Mouse (Mus musculus) lung, postnatal 0 days (tissue): Measurements from ENCODE around the gene Gpr137. TPM values are rescaled to one million over a fixed set of nuclear protein-coding genes. Genes with fewer than 3 reads are reported as not detected.
A peak's percentile ranks its signal among the peaks of the same experiment; 100 is the strongest.

Experiments
- ATAC-seq: fragments of 200-750 bp; cut with Nextera tagmentation; 2 replicates; pipeline ENCODE4 v1.8.0; 2017; ENCODE audit warnings: moderate library complexity
- DNase-seq: peaks from one replicate; pipeline ENCODE4 v3.0.0-alpha.2; 2016; ENCODE audit warnings: low spot score
- H3K27ac ChIP-seq: fragments of 300-500 bp; sonication (generic); 2 replicates; pipeline ENCODE4 v1.5.1; 2014; ENCODE audit warnings: antibody characterized with exemption, mild to moderate bottlenecking, low read length, mixed read lengths
- H3K27me3 ChIP-seq: fragments of 300-500 bp; sonication (generic); replicated peaks from 2 replicates; pipeline ENCODE4 v1.6.1; 2014; ENCODE audit warnings: low read length, mixed read lengths; ENCODE audit not compliant: insufficient read depth
- H3K36me3 ChIP-seq: fragments of 300-500 bp; sonication (generic); 2 replicates; pipeline ENCODE4 v1.6.1; 2014; ENCODE audit warnings: low read length, mixed read lengths; ENCODE audit not compliant: insufficient read depth
- H3K4me1 ChIP-seq: fragments of 300-500 bp; sonication (generic); 2 replicates; pipeline ENCODE4 v1.6.1; 2014; ENCODE audit warnings: antibody characterized with exemption, low read depth, low read length, mixed read lengths; ENCODE audit not compliant: insufficient read depth
- H3K4me2 ChIP-seq: fragments of 300-500 bp; sonication (generic); replicated peaks from 2 replicates; pipeline ENCODE4 v1.6.1; 2014; ENCODE audit warnings: low read depth, mild to moderate bottlenecking, low read length, moderate library complexity, mixed read lengths
- H3K4me3 ChIP-seq: fragments of 300-500 bp; sonication (generic); 2 replicates; pipeline ENCODE4 v1.5.1; 2014; ENCODE audit warnings: low read depth, low read length
- H3K9ac ChIP-seq: fragments of 300-500 bp; sonication (generic); replicated peaks from 2 replicates; pipeline ENCODE4 v1.6.1; 2014; ENCODE audit warnings: low read depth, mild to moderate bottlenecking
- H3K9me3 ChIP-seq: fragments of 300-500 bp; sonication (generic); 2 replicates; pipeline ENCODE4 v1.6.1; 2016; ENCODE audit warnings: low read length, mixed read lengths
- CTCF ChIP-seq: IDR thresholded peaks from 2 replicates; pipeline ENCODE4 v1.5.1; 2016; ENCODE audit warnings: antibody characterized with exemption, mild to moderate bottlenecking
- EP300 ChIP-seq: IDR thresholded peaks from 2 replicates; pipeline ENCODE4 v1.6.1; 2016; ENCODE audit warnings: antibody characterized with exemption, mild to moderate bottlenecking, control low read depth
- WGBS: fragments of 180-500 bp; shearing (Covaris S2); extraction: QIAGEN DNeasy Blood & Tissue Kit; methylation state at CpG from one replicate; pipeline ENCODE4 v1.1.7; 2014; 5-methylcytosine and 5-hydroxymethylcytosine counted together
- polyA plus RNA-seq: library from polyadenylated mRNA; unstranded; fragments of >200 nt; fragmentation: Nextera tagmentation; extraction: Ambion mirVana; gene quantifications from 2 replicates; pipeline ENCODE4 v1.2.1, GENCODE M21; 2015

Gene Gpr137
- polyA plus RNA-seq, 1 experiment from 2014 or later: 33.5 TPM

DNA sequence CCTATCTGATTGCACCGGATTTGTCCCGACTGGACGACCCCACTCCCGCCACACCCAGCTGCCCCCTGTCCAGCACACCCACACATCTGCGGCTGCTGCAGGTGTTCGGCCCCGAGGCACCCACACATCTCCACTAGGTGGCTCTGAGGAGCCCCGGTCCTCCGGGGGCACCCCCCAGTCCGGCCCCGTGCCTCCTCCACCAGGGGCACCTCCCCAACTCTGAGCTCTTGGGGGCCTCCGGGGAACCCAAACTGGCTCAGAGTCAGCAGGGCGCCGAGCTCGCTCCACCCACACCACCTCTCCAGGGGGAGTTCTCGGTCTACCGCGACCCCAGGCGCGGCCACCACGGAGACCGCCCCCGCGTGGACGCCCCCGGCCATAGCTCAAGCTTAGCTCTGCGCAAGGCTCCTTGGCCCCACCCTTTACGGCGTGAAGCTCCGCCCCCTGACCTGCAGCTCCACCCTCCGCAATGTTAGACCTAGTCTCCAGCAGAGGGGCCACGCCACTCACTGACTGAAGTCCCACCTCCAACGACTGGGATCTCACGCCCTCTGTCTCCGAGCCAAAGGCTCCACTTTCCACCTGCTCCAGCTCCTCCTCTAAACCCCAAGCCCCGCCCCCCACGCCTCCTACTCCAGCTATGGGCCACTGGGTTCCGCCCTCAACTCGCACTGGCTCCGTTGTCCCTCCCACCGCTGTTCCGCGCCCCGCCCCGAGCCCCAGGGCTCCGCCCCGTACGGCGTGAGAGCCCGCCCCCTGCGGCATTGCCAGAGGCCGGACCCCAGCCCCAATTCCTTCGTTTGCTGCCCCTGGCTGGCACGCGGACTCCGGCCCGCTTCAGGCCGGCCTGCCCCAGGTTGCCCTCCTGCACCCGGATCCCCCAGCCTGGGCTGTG lies 37.5 kb upstream of the Gpr137 start:
- H3K36me3 ChIP-seq: no peaks in the 10 kb centered on the region

DNA sequence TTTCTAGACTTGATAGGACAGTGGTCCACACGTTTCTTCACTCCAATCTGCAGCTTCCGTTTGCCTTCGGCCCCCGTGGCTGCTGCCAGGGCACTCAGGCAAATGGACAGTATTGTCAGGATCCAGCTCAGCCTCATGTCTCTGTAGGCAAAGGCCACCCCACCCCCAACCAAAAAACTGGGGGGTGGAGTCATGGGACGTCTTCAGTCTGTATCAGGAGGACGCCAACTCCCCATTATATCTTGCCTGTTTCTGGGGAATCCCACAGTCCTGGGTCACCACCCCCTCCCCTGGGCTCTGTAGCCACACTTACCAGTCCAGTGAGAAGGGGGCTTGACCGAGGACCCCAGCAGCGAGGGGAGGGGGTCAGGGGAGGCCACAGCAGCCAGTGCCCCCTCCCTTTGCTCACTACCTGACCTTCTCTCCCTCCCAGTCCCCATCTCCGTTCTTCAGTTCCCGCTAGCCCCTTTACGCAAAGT lies 36.8 kb upstream of the Gpr137 start:
- TF ChIP-seq CTCF: no peak
- no peak for TF ChIP-seq EP300
- Histone ChIP-seq H3K36me3 (no peaks in the 10 kb centered on the region), H3K27ac (peak overlapping the region; percentile 45; the same call in 1 of the 2 replicates), H3K9me3 (no peaks in the 10 kb centered on the region), H3K4me1 (peaks cover 16% of the 10 kb centered on the region), H3K4me2 (peak overlapping the region; percentile 75), H3K27me3 (no peaks in the 10 kb centered on the region), H3K4me3 (peak overlapping the region; percentile 53), H3K9ac (peak overlapping the region; percentile 6; the same call in 1 of the 2 replicates)
- WGBS: 4% methylated on average over 11 of the region's 11 CpGs
- DNase-seq (no peak), ATAC-seq (no peak)

More for the DNA sequence above, 37.5 kb upstream of the Gpr137 start:
- Histone ChIP-seq H3K4me1 (peaks cover 16% of the 10 kb centered on the region), H3K9me3 (no peaks in the 10 kb centered on the region), H3K27me3 (no peaks in the 10 kb centered on the region), H3K27ac (peak overlapping the region; percentile 90), H3K4me3 (peak overlapping the region; percentile 53), H3K9ac (peak overlapping the region; percentile 6; the same call in 1 of the 2 replicates), H3K4me2 (peak overlapping the region; percentile 75)
- TF ChIP-seq CTCF: peak; percentile 77
- no peak for TF ChIP-seq EP300
- DNase-seq (peak; percentile 100), ATAC-seq (peak; percentile 92)
- under 1% methylated on average over 55 of the region's 59 CpGs for WGBS

DNA sequence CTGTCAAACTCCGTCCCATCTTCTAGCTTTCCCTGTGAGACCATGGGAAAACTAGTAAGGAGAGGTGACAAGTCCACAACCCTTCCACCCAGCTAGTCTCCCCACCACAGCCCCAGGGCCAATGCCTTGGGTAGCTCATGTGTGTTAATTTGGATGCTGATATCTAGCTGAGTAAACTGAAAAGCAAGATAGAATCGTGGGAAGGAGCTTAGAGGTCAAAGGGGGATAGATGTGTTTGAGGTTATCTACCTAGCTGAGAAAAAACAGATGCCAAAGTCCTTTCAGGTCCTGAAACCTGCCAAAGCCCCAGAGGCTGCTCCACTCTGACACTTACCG lies 36.3 kb upstream of the Gpr137 start:
- Histone ChIP-seq H3K9ac (no peak overlapping the region), H3K4me1 (peaks cover 16% of the 10 kb centered on the region)
- WGBS: 39% methylated on average over 3 of the region's 3 CpGs

DNA sequence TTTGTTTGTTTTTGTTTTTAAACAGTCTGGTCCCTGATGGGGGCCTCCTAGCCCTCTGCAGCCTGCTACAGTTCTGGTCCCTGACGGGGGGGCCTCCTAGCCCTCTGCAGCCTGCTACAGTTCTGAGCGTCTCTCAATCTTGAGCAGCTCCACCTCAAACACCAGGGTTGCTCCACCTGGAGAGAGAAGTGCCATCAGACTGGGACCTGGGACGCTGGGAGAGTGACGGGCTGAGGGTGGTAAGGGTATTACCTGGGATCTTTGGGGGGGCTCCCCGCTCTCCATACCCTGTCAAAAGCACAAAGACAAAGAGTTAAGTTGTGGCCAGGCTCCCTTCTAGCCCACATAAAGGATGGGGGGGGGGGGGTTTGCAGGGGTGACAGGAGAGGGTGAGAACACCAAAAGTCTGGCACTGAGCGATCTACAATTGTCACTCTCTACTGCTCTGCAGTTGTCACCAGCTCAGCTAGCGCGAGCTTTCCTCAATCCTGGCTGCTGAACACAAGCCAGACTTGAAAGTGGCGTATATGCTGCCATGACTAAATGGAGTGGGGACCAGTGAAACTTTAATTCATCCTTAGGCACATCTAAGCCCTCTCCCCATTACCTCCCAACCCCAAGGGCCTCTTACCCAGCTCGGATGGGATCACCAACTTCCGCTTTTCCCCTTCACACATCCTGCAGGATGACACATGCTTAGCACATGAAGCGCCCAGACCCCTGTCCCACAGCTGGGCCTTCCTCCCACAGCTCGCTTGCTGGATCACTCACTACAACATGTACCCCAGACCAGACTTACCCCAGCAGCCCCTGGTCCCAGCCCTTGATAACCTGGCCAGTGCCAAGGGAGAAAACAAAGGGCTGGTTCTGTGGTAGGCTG lies 35.7 kb upstream of the Gpr137 start:
- no peak overlapping the region for H3K9ac ChIP-seq
- TF ChIP-seq CTCF (no peak), EP300 (no peak)
- H3K4me1 ChIP-seq: peaks cover 16% of the 10 kb centered on the region
- H3K27me3 ChIP-seq: no peaks in the 10 kb centered on the region
- DNase-seq (no peak), ATAC-seq (no peak)
- H3K9me3 ChIP-seq: no peaks in the 10 kb centered on the region
- H3K4me3 ChIP-seq: no peak overlapping the region
- 76% methylated on average over 13 of the region's 13 CpGs for WGBS
- H3K27ac ChIP-seq: no peak overlapping the region
- H3K36me3 ChIP-seq: no peaks in the 10 kb centered on the region
- no peak overlapping the region for H3K4me2 ChIP-seq

More for the DNA sequence above, 36.3 kb upstream of the Gpr137 start:
- H3K9me3 ChIP-seq: no peaks in the 10 kb centered on the region
- TF ChIP-seq EP300 (no peak), CTCF (no peak)
- no peak overlapping the region for H3K4me3 ChIP-seq
- no peaks in the 10 kb centered on the region for H3K36me3 ChIP-seq
- no peak for ATAC-seq
- no peak overlapping the region for H3K4me2 ChIP-seq
- DNase-seq: no peak
- no peak overlapping the region for H3K27ac ChIP-seq
- H3K27me3 ChIP-seq: no peaks in the 10 kb centered on the region

DNA sequence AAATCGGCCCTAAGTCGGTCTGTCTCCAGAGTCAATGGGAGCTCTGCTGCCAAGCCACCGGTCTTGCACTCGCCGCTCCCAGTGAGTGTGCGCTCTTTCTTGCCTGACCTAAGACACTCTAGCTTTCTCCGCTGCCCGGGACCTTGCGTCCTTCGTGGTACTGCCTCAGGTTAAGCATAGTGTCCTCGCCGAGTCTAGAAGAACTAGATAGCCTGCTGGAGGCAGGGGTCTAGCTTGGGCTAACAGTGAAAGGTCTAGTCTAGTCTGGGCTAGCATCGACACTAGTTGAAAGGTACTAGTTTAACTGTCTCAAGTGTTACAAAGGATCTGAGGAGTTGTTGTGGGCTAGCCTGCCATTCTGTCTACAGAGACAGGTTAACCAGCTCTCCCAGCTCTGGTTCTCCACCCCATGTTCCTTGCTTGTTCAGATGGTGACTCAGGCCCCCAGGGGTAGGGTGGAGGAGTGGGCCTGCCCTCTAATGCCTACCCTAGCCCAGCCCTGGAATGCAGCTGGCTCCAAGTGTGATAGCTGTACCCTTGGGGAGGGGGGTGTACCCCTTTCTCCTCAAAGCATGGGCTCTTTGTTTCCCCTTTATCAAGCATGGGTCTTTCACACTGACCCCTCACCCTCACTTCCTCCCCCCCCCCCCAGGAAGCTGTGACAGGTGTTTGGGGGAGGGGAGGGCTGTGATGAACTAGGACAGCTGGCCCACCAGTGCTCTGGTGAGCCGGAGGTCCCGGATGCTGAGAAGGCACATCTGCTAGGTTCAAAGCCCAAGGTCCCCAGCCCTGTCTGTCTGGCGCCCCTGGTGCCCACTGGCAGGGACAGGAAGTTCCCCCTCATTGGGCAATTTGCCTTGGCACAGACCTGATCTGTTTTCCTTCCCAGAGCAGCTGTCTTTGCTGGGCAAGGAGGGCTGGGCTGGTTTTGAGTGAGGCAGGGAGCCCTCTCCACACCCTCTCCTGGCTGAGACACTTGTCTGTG lies 33.5 kb upstream of the Gpr137 start, which contains the start of gene Plcb3:
Gene Plcb3 (minus strand): TSS at position 934 of the 985 bp plus-strand sequence.
- peak within 1 kb of the TSS; percentile 64 for H3K4me3 ChIP-seq
- H3K27me3 ChIP-seq: no peaks in the 10 kb centered on the region
- no peaks in the 10 kb centered on the region for H3K36me3 ChIP-seq
- DNase-seq: peak; percentile 84
- H3K9me3 ChIP-seq: no peaks in the 10 kb centered on the region
- H3K4me2 ChIP-seq: peak within 1 kb of the TSS; percentile 88
- H3K27ac ChIP-seq: peak within 1 kb of the TSS; percentile 39
- TF ChIP-seq EP300 (0 out of 2 replicates have a peak, but pooled peaks have one; percentile 14), CTCF (peak; percentile 57)
- peak within 1 kb of the TSS; percentile 52 for H3K9ac ChIP-seq
- peaks cover 12% of the 10 kb centered on the region for H3K4me1 ChIP-seq
- ATAC-seq: no peak
- WGBS: 0% methylated on average over 16 of the region's 16 CpGs
